Mouse (Mus musculus) intestine, postnatal 0 days (tissue): ENCODE measurements around the gene Smoc1. TPM values are rescaled to one million over a fixed set of nuclear protein-coding genes. Genes with fewer than 3 reads are reported as not detected.
A peak's percentile ranks its signal among the peaks of the same experiment; 100 is the strongest.

Experiments
- ATAC-seq: fragments of 200-750 bp; cut with Nextera tagmentation; 2 replicates; pipeline ENCODE4 v1.8.0; 2017; ENCODE audit warnings: mild to moderate bottlenecking, moderate TSS enrichment, moderate library complexity
- H3K27ac ChIP-seq: fragments of 300-500 bp; sonication (generic); 2 replicates; pipeline ENCODE4 v1.5.1; 2014; ENCODE audit warnings: mild to moderate bottlenecking, low read depth, low read length, moderate library complexity
- H3K27me3 ChIP-seq: fragments of 300-500 bp; sonication (generic); replicated peaks from 2 replicates; pipeline ENCODE4 v1.6.1; 2014; ENCODE audit warnings: low read length, mixed read lengths; ENCODE audit not compliant: control insufficient read depth, insufficient read depth
- H3K36me3 ChIP-seq: fragments of 300-500 bp; sonication (generic); 2 replicates; pipeline ENCODE4 v1.6.1; 2014; ENCODE audit warnings: mild to moderate bottlenecking, moderate library complexity; ENCODE audit not compliant: control insufficient read depth, insufficient read depth
- H3K4me1 ChIP-seq: fragments of 300-500 bp; sonication (generic); replicated peaks from 2 replicates; pipeline ENCODE4 v1.6.1; 2014; ENCODE audit warnings: antibody characterized with exemption, low read length, mixed read lengths; ENCODE audit not compliant: control insufficient read depth, insufficient read depth
- H3K4me2 ChIP-seq: fragments of 300-500 bp; sonication (generic); replicated peaks from 2 replicates; pipeline ENCODE4 v1.6.1; 2014; ENCODE audit warnings: low read depth, mild to moderate bottlenecking, moderate library complexity
- H3K4me3 ChIP-seq: fragments of 300-500 bp; sonication (generic); 2 replicates; pipeline ENCODE4 v1.5.1; 2014; ENCODE audit warnings: low read depth, low read length
- H3K9ac ChIP-seq: fragments of 300-500 bp; sonication (generic); 2 replicates; pipeline ENCODE4 v1.6.1; 2014; ENCODE audit warnings: mild to moderate bottlenecking, low read depth, low read length
- H3K9me3 ChIP-seq: fragments of 300-500 bp; sonication (generic); 2 replicates; pipeline ENCODE4 v1.6.1; 2016; ENCODE audit warnings: mixed run types; ENCODE audit not compliant: control insufficient read depth
- CTCF ChIP-seq: sonication (generic); IDR thresholded peaks from 2 replicates; pipeline ENCODE4 v1.5.1; 2016; ENCODE audit warnings: low read depth, mild to moderate bottlenecking, control low read depth, antibody characterized with exemption, moderate library complexity
- WGBS: fragments of 180-500 bp; shearing (Covaris S2); extraction: QIAGEN DNeasy Blood & Tissue Kit; methylation state at CpG from one replicate; pipeline ENCODE4 v1.1.7; 2014; 5-methylcytosine and 5-hydroxymethylcytosine counted together
- polyA plus RNA-seq: library from polyadenylated mRNA; unstranded; fragments of >200 nt; fragmentation: Nextera tagmentation; extraction: Ambion mirVana; gene quantifications from 2 replicates; pipeline ENCODE4 v1.2.1, GENCODE M21; 2015

Smoc1 gene
- 3.9 and 4.6 TPM in 2 replicates for polyA plus RNA-seq

GRCm38 (mm10) chr12:81026277-81026994, at the start of gene Smoc1:
TSS of gene Smoc1 (plus strand) at chr12:81026808.
- 0 out of 2 replicates have a peak, but pooled peaks have one; percentile 31 for ATAC-seq
- Histone ChIP-seq H3K27ac (no peak within 1 kb of the TSS), H3K27me3 (peaks cover 29% of the 10 kb centered on the region), H3K9ac (no peak within 1 kb of the TSS), H3K9me3 (no peaks in the 10 kb centered on the region), H3K4me3 (peak within 1 kb of the TSS; percentile 40), H3K36me3 (no peaks in the 10 kb centered on the region), H3K4me2 (peak within 1 kb of the TSS; percentile 70), H3K4me1 (no peaks in the 10 kb centered on the region)
- no peak for TF ChIP-seq CTCF
- 5% methylated on average over 40 of the region's 42 CpGs for WGBS

DNA sequence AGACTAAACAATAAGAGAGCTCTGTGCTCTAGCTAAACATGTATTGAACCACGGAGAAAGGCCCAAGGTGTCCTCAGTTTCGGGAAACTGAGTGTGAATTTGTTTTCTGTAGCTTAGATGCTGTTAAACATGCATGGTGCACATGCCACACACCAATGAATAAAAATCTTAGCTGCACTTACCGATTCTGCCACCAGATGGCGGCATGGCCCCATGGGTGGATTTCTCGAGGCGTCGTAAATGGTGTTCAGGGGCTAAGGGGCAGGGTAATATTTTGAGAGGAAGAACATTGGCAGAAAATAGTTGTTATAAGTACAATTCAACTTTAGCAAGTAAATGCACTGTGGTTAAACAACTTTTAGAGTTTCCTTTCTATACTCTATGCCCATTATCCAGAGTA, 44.3 kb upstream of the Smoc1 start:
- no peaks in the 10 kb centered on the region for H3K36me3 ChIP-seq
- peak; percentile 98 for TF ChIP-seq CTCF
- H3K4me1 ChIP-seq: no peaks in the 10 kb centered on the region
- WGBS: 0% methylated on average over 7 of the region's 7 CpGs
- no peak for ATAC-seq
- H3K9me3 ChIP-seq: no peaks in the 10 kb centered on the region
- no peak overlapping the region for H3K4me3 ChIP-seq
- no peak overlapping the region for H3K27ac ChIP-seq
- no peak overlapping the region for H3K4me2 ChIP-seq
- H3K27me3 ChIP-seq: no peaks in the 10 kb centered on the region
- no peak overlapping the region for H3K9ac ChIP-seq

DNA sequence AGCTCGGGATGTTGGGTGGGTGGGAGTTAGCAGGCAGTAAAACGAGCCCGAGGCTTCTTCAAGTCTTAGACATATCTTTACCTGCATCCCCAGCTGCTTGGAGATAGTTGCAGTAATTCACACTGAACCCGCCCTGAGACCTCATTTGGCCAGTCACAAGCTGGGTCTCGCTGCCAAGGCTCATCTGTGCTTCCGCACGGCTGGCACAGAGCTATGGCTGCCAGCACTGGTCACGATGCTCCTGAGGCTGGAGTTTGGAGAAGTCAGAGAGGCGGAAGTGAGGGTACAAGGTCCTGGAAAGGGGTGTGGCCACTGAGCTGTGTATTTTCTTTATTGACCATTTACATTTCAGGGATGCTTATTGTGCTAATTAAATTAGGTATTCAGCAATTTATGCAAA, 42.9 kb upstream of the Smoc1 start:
- TF ChIP-seq CTCF: no peak
- Histone ChIP-seq H3K4me2 (no peak overlapping the region), H3K4me3 (no peak overlapping the region), H3K36me3 (no peaks in the 10 kb centered on the region), H3K9me3 (no peaks in the 10 kb centered on the region), H3K27ac (no peak overlapping the region), H3K27me3 (no peaks in the 10 kb centered on the region), H3K4me1 (no peaks in the 10 kb centered on the region), H3K9ac (no peak overlapping the region)
- no peak for ATAC-seq
- 69% methylated on average over 9 of the region's 9 CpGs for WGBS

GRCm38 (mm10) chr12:80986628-80987027, 40.0 kb upstream of the Smoc1 start:
- Histone ChIP-seq H3K4me3 (no peak overlapping the region), H3K9me3 (no peaks in the 10 kb centered on the region), H3K27me3 (no peaks in the 10 kb centered on the region), H3K4me2 (no peak overlapping the region), H3K36me3 (no peaks in the 10 kb centered on the region), H3K27ac (no peak overlapping the region), H3K9ac (no peak overlapping the region), H3K4me1 (no peaks in the 10 kb centered on the region)
- 78% methylated on average over 4 of the region's 4 CpGs for WGBS
- 0 out of 2 replicates have a peak, but pooled peaks have one; percentile 25 for TF ChIP-seq CTCF
- ATAC-seq: no peak

DNA sequence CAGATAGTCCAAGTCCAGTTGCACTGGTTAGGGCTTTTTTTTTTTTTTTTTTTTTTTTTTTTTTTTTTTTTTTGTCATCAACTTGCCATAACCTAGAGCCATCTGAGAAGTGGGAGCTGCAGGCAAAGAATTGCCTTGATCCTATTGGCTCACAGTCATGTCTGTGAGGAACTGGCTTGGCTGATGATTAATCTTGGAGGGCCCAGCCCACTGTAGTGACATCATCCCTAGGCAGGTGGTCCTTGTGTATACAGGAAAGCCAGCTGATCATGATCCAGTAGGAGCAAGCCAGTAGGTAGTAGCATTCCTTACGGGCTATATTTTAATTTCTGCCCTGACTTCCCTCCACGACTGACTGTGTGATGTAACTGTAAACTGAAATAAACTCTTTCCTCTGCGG, 38.3 kb upstream of the Smoc1 start:
- Histone ChIP-seq H3K4me2 (no peak overlapping the region), H3K4me3 (no peak overlapping the region), H3K27ac (no peak overlapping the region), H3K9ac (no peak overlapping the region), H3K27me3 (no peaks in the 10 kb centered on the region), H3K4me1 (no peaks in the 10 kb centered on the region), H3K36me3 (no peaks in the 10 kb centered on the region), H3K9me3 (no peaks in the 10 kb centered on the region)
- WGBS: 72% methylated on average over 3 of the region's 3 CpGs
- TF ChIP-seq CTCF: no peak
- ATAC-seq: no peak

DNA sequence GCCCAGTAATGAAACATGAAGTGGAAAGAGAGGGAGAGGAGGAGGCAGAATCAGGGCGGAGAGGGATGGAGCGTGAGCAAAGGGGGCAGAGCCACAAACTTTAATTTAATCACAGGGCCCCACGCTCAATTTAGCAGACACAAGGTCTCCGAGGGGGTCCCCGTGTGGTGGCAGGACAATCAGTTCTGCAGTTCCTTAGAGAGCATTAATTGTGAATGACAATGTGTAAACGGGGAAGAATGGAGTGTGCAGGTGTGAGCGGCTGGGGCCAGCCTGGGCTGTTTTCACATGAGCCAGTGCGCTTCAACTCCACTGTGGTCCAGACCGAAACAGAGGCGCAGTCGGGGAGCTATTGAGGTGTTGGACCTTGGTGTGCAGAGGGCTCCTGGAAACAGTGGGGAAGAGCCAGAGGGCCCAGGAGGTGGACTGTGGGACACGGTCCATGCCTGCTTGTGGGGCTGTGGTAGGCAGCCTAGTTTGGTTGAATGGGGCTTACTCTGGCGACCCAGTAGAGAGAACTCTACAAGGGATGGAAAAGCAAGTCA, 35.6 kb upstream of the Smoc1 start:
- Histone ChIP-seq H3K27me3 (no peaks in the 10 kb centered on the region), H3K36me3 (no peaks in the 10 kb centered on the region), H3K4me2 (no peak overlapping the region), H3K9ac (no peak overlapping the region), H3K4me1 (no peaks in the 10 kb centered on the region), H3K4me3 (no peak overlapping the region), H3K27ac (no peak overlapping the region), H3K9me3 (no peaks in the 10 kb centered on the region)
- TF ChIP-seq CTCF: no peak
- no peak for ATAC-seq
- WGBS: 89% methylated on average over 13 of the region's 13 CpGs
